Mouse (Mus musculus) kidney, embryonic 15.5 days (tissue): ENCODE results near the gene Fam151b. TPM values are rescaled to one million over a fixed set of nuclear protein-coding genes. Genes with fewer than 3 reads are reported as not detected.

Source experiments
- ATAC-seq: fragments of 200-750 bp; cut with Nextera tagmentation; replicated peaks from 2 replicates; pipeline ENCODE4 v1.8.0; 2017; ENCODE audit warnings: moderate TSS enrichment; ENCODE audit not compliant: low FRiP score
- H3K27ac ChIP-seq: fragments of 300-500 bp; sonication (generic); 2 replicates; pipeline ENCODE4 v1.5.1; 2015; ENCODE audit warnings: mild to moderate bottlenecking, inconsistent platforms
- H3K27me3 ChIP-seq: fragments of 300-500 bp; sonication (generic); 2 replicates; pipeline ENCODE4 v1.6.1; 2015; ENCODE audit warnings: inconsistent platforms
- H3K36me3 ChIP-seq: fragments of 300-500 bp; sonication (generic); 2 replicates; pipeline ENCODE4 v1.6.1; 2015; ENCODE audit warnings: inconsistent platforms
- H3K4me1 ChIP-seq: fragments of 300-500 bp; sonication (generic); 2 replicates; pipeline ENCODE4 v1.6.1; 2015; ENCODE audit warnings: inconsistent platforms
- H3K4me2 ChIP-seq: fragments of 300-500 bp; sonication (generic); 2 replicates; pipeline ENCODE4 v1.6.1; 2015; ENCODE audit warnings: moderate library complexity, mild to moderate bottlenecking, inconsistent platforms
- H3K4me3 ChIP-seq: fragments of 300-500 bp; sonication (generic); replicated peaks from 2 replicates; pipeline ENCODE4 v1.5.1; 2015; ENCODE audit warnings: mild to moderate bottlenecking, inconsistent platforms
- H3K9ac ChIP-seq: fragments of 300-500 bp; sonication (generic); 2 replicates; pipeline ENCODE4 v1.6.1; 2015; ENCODE audit warnings: mild to moderate bottlenecking, inconsistent platforms
- H3K9me3 ChIP-seq: fragments of 300-500 bp; sonication (generic); replicated peaks from 2 replicates; pipeline ENCODE4 v1.6.1; 2016; ENCODE audit warnings: inconsistent platforms
- WGBS: fragments of 180-500 bp; shearing (Covaris S2); methylation state at CpG from one replicate; pipeline ENCODE4 v1.1.7; 2015; ENCODE audit warnings: mixed read lengths; 5-methylcytosine and 5-hydroxymethylcytosine counted together
- polyA plus RNA-seq: library from polyadenylated mRNA; unstranded; fragments of >200 nt; fragmentation: Nextera tagmentation; extraction: Ambion mirVana; gene quantifications from 2 replicates; pipeline ENCODE4 v1.2.1, GENCODE M21; 2015

Fam151b gene
- polyA plus RNA-seq, 1 experiment from 2014 or later = not detected

- Histone ChIP-seq H3K9ac (no peak overlapping the region), H3K4me3 (no peak overlapping the region), H3K27ac (no peak overlapping the region), H3K36me3 (no peaks in the 10 kb centered on the region), H3K27me3 (no peaks in the 10 kb centered on the region), H3K4me1 (no peaks in the 10 kb centered on the region), H3K4me2 (no peak overlapping the region), H3K9me3 (no peaks in the 10 kb centered on the region)
- ATAC-seq = no peak
- 52% methylated on average over 2 of the region's 2 CpGs for WGBS
Measured at GRCm38 (mm10) chr13:92469381-92469780, 14.4 kb downstream of the Fam151b start.

- H3K27ac ChIP-seq = no peak overlapping the region
- H3K36me3 ChIP-seq = no peaks in the 10 kb centered on the region
- 66% methylated on average over 9 of the region's 9 CpGs for WGBS
- H3K9me3 ChIP-seq = no peaks in the 10 kb centered on the region
- no peak overlapping the region for H3K4me3 ChIP-seq
- no peaks in the 10 kb centered on the region for H3K27me3 ChIP-seq
- no peak overlapping the region for H3K4me2 ChIP-seq
- ATAC-seq = no peak
- no peak overlapping the region for H3K9ac ChIP-seq
- no peaks in the 10 kb centered on the region for H3K4me1 ChIP-seq
Measured at GRCm38 (mm10) chr13:92467891-92468290, 15.9 kb downstream of the Fam151b start.

GRCm38 (mm10) chr13:92464698-92465097 lies 19.1 kb downstream of the Fam151b start:
- H3K9me3 ChIP-seq = no peaks in the 10 kb centered on the region
- no peaks in the 10 kb centered on the region for H3K4me1 ChIP-seq
- no peak overlapping the region for H3K27ac ChIP-seq
- no peak for ATAC-seq
- H3K9ac ChIP-seq = no peak overlapping the region
- H3K27me3 ChIP-seq = no peaks in the 10 kb centered on the region
- H3K4me2 ChIP-seq = no peak overlapping the region
- 76% methylated on average over 3 of the region's 3 CpGs for WGBS
- H3K4me3 ChIP-seq = no peak overlapping the region
- H3K36me3 ChIP-seq = no peaks in the 10 kb centered on the region

- Histone ChIP-seq H3K36me3 (no peaks in the 10 kb centered on the region), H3K4me2 (no peak overlapping the region), H3K4me1 (no peaks in the 10 kb centered on the region), H3K27ac (no peak overlapping the region), H3K9ac (no peak overlapping the region), H3K9me3 (no peaks in the 10 kb centered on the region), H3K4me3 (no peak overlapping the region), H3K27me3 (no peaks in the 10 kb centered on the region)
- no peak for ATAC-seq
- WGBS = 91% methylated on average over 7 of the region's 7 CpGs
Measured at GRCm38 (mm10) chr13:92446872-92447271, 36.9 kb downstream of the Fam151b start.

GRCm38 (mm10) chr13:92440286-92440685 lies 43.5 kb downstream of the Fam151b start:
- H3K4me1 ChIP-seq = no peaks in the 10 kb centered on the region
- H3K27me3 ChIP-seq = no peaks in the 10 kb centered on the region
- no peak overlapping the region for H3K27ac ChIP-seq
- H3K9me3 ChIP-seq = no peaks in the 10 kb centered on the region
- ATAC-seq = no peak
- no peak overlapping the region for H3K4me3 ChIP-seq
- H3K4me2 ChIP-seq = no peak overlapping the region
- H3K36me3 ChIP-seq = no peaks in the 10 kb centered on the region
- H3K9ac ChIP-seq = no peak overlapping the region
- 77% methylated on average over 13 of the region's 13 CpGs for WGBS

GRCm38 (mm10) chr13:92438656-92439055 lies 45.2 kb downstream of the Fam151b start:
- no peak for ATAC-seq
- H3K4me3 ChIP-seq = no peak overlapping the region
- no peaks in the 10 kb centered on the region for H3K9me3 ChIP-seq
- H3K4me2 ChIP-seq = no peak overlapping the region
- no peaks in the 10 kb centered on the region for H3K36me3 ChIP-seq
- WGBS = 93% methylated on average over 10 of the region's 10 CpGs
- H3K9ac ChIP-seq = no peak overlapping the region
- no peak overlapping the region for H3K27ac ChIP-seq
- no peaks in the 10 kb centered on the region for H3K27me3 ChIP-seq
- H3K4me1 ChIP-seq = no peaks in the 10 kb centered on the region

- no peak for ATAC-seq
- Histone ChIP-seq H3K27me3 (peaks cover 70% of the 10 kb centered on the region), H3K4me1 (peaks cover 20% of the 10 kb centered on the region), H3K36me3 (no peaks in the 10 kb centered on the region), H3K9me3 (no peaks in the 10 kb centered on the region), H3K4me3 (peak overlapping the region; percentile 59), H3K27ac (no peak overlapping the region), H3K4me2 (peak overlapping the region; percentile 97), H3K9ac (no peak overlapping the region)
- 37% methylated on average over 4 of the region's 4 CpGs for WGBS
Measured at GRCm38 (mm10) chr13:92427351-92427855, 56.4 kb downstream of the Fam151b start.

GRCm38 (mm10) chr13:92426294-92427051 lies 57.3 kb downstream of the Fam151b start:
- Histone ChIP-seq H3K36me3 (no peaks in the 10 kb centered on the region), H3K9ac (peak overlapping the region; percentile 43), H3K4me3 (peak overlapping the region; percentile 59), H3K9me3 (no peaks in the 10 kb centered on the region), H3K27me3 (peaks cover 70% of the 10 kb centered on the region), H3K27ac (no peak overlapping the region), H3K4me1 (peaks cover 20% of the 10 kb centered on the region), H3K4me2 (peak overlapping the region; percentile 97)
- under 1% methylated on average over 91 of the region's 92 CpGs for WGBS
- ATAC-seq = peak; percentile 77

GRCm38 (mm10) chr13:92425758-92426264 lies 58.0 kb downstream of the Fam151b start, which contains the start of gene Ankrd34b:
Gene Ankrd34b (plus strand): TSS chr13:92425896.
- Histone ChIP-seq H3K27ac (no peak within 1 kb of the TSS), H3K9me3 (no peaks in the 10 kb centered on the region), H3K36me3 (no peaks in the 10 kb centered on the region), H3K4me1 (peaks cover 20% of the 10 kb centered on the region), H3K27me3 (peaks cover 75% of the 10 kb centered on the region), H3K4me2 (peak within 1 kb of the TSS; percentile 97), H3K4me3 (peak within 1 kb of the TSS; percentile 59), H3K9ac (peak within 1 kb of the TSS; percentile 43)
- ATAC-seq = peak; percentile 86
- WGBS = under 1% methylated on average over 49 of the region's 54 CpGs

GRCm38 (mm10) chr13:92423711-92424110 lies 60.1 kb downstream of the Fam151b start:
- Histone ChIP-seq H3K36me3 (no peaks in the 10 kb centered on the region), H3K27me3 (peaks cover 73% of the 10 kb centered on the region), H3K4me1 (peaks cover 20% of the 10 kb centered on the region), H3K9me3 (no peaks in the 10 kb centered on the region), H3K9ac (no peak overlapping the region), H3K4me3 (no peak overlapping the region), H3K4me2 (no peak overlapping the region), H3K27ac (no peak overlapping the region)
- 35% methylated on average over 3 of the region's 3 CpGs for WGBS
- ATAC-seq = no peak

- no peak overlapping the region for H3K27ac ChIP-seq
- H3K36me3 ChIP-seq = no peaks in the 10 kb centered on the region
- no peaks in the 10 kb centered on the region for H3K4me1 ChIP-seq
- no peak for ATAC-seq
- no peak overlapping the region for H3K9ac ChIP-seq
- no peak overlapping the region for H3K4me2 ChIP-seq
- WGBS = 88% methylated on average over 11 of the region's 11 CpGs
- H3K4me3 ChIP-seq = no peak overlapping the region
- no peaks in the 10 kb centered on the region for H3K9me3 ChIP-seq
- H3K27me3 ChIP-seq = peaks cover 32% of the 10 kb centered on the region
Measured at GRCm38 (mm10) chr13:92419630-92420029, 64.2 kb downstream of the Fam151b start.

- Histone ChIP-seq H3K36me3 (no peaks in the 10 kb centered on the region), H3K9ac (no peak overlapping the region), H3K9me3 (no peaks in the 10 kb centered on the region), H3K4me1 (no peaks in the 10 kb centered on the region), H3K27ac (no peak overlapping the region), H3K4me3 (no peak overlapping the region), H3K4me2 (no peak overlapping the region), H3K27me3 (no peaks in the 10 kb centered on the region)
- ATAC-seq = no peak
- WGBS = 73% methylated on average over 2 of the region's 2 CpGs
Measured at GRCm38 (mm10) chr13:92410486-92410885, 73.3 kb downstream of the Fam151b start.
